Mouse (Mus musculus) kidney, embryonic 16.5 days (tissue): ENCODE data around the gene Zfp113. TPM values are rescaled to one million over a fixed set of nuclear protein-coding genes. Genes with fewer than 3 reads are reported as not detected.
A peak's percentile ranks its signal among the peaks of the same experiment; 100 is the strongest.
"Not testable (repeated sequence)": the region's sequence is repeated elsewhere in the genome, so short reads cannot be mapped to it uniquely, and the experiment has no call there.

Source experiments
- ATAC-seq: fragments of 200-750 bp; cut with Nextera tagmentation; 2 replicates; pipeline ENCODE4 v1.8.0; 2017; ENCODE audit warnings: moderate TSS enrichment; ENCODE audit not compliant: low FRiP score, low TSS enrichment
- H3K27ac ChIP-seq: fragments of 300-500 bp; sonication (generic); 2 replicates; pipeline ENCODE4 v1.5.1; 2014; ENCODE audit warnings: low read length
- H3K27me3 ChIP-seq: fragments of 300-500 bp; sonication (generic); 2 replicates; pipeline ENCODE4 v1.6.1; 2014; ENCODE audit warnings: low read length, control low read depth, mixed read lengths; ENCODE audit not compliant: insufficient read depth
- H3K36me3 ChIP-seq: fragments of 300-500 bp; sonication (generic); 2 replicates; pipeline ENCODE4 v1.6.1; 2014; ENCODE audit warnings: low read length, control low read depth, mixed read lengths; ENCODE audit not compliant: insufficient read depth
- H3K4me1 ChIP-seq: fragments of 300-500 bp; sonication (generic); 2 replicates; pipeline ENCODE4 v1.6.1; 2014; ENCODE audit warnings: low read length, control low read depth, mixed read lengths; ENCODE audit not compliant: insufficient read depth
- H3K4me2 ChIP-seq: fragments of 300-500 bp; sonication (generic); replicated peaks from 2 replicates; pipeline ENCODE4 v1.6.1; 2014; ENCODE audit warnings: low read depth, low read length
- H3K4me3 ChIP-seq: fragments of 300-500 bp; sonication (generic); 2 replicates; pipeline ENCODE4 v1.5.1; 2014; ENCODE audit warnings: mild to moderate bottlenecking, low read length
- H3K9ac ChIP-seq: fragments of 300-500 bp; sonication (generic); replicated peaks from 2 replicates; pipeline ENCODE4 v1.6.1; 2014; ENCODE audit warnings: low read length
- H3K9me3 ChIP-seq: fragments of 300-500 bp; sonication (generic); 2 replicates; pipeline ENCODE4 v1.6.1; 2016; ENCODE audit warnings: low read length, control low read depth
- WGBS: fragments of 180-500 bp; shearing (Covaris S2); extraction: QIAGEN DNeasy Blood & Tissue Kit; methylation state at CpG from one replicate; pipeline ENCODE4 v1.1.7; 2014; 5-methylcytosine and 5-hydroxymethylcytosine counted together
- polyA plus RNA-seq: library from polyadenylated mRNA; unstranded; fragments of >200 nt; fragmentation: Nextera tagmentation; extraction: Ambion mirVana; gene quantifications from 2 replicates; pipeline ENCODE4 v1.2.1, GENCODE M21; 2015

Gene Zfp113
- polyA plus RNA-seq, 1 experiment from 2014 or later, result 22.1 TPM

- Histone ChIP-seq H3K36me3 (peaks cover 27% of the 10 kb centered on the region), H3K4me1 (no peaks in the 10 kb centered on the region), H3K4me3 (no peak overlapping the region), H3K27me3 (no peaks in the 10 kb centered on the region), H3K9me3 (no peaks in the 10 kb centered on the region), H3K27ac (no peak overlapping the region), H3K9ac (no peak overlapping the region), H3K4me2 (no peak overlapping the region)
- 74% methylated on average over 4 of the region's 4 CpGs for WGBS
- ATAC-seq, result 0 out of 2 replicates have a peak, but pooled peaks have one; percentile 9
Observed at GRCm38 (mm10) chr5:138138585-138138984, 17.0 kb downstream of the Zfp113 start.

GRCm38 (mm10) chr5:138137935-138138549 lies 17.5 kb downstream of the Zfp113 start:
- Histone ChIP-seq H3K36me3 (peaks cover 27% of the 10 kb centered on the region), H3K9ac (no peak overlapping the region), H3K27me3 (no peaks in the 10 kb centered on the region), H3K4me1 (no peaks in the 10 kb centered on the region), H3K4me3 (no peak overlapping the region), H3K4me2 (no peak overlapping the region), H3K27ac (no peak overlapping the region), H3K9me3 (no peaks in the 10 kb centered on the region)
- peak; percentile 71; the same call in 1 of the 2 replicates for ATAC-seq
- WGBS, result 58% methylated on average over 8 of the region's 8 CpGs

- ATAC-seq, result peak; percentile 27; the same call in 1 of the 2 replicates
- H3K36me3 ChIP-seq, result peaks cover 34% of the 10 kb centered on the region
- 63% methylated on average over 4 of the region's 4 CpGs for WGBS
Observed at GRCm38 (mm10) chr5:138137257-138137656, 18.3 kb downstream of the Zfp113 start.

GRCm38 (mm10) chr5:138132425-138133064 lies 23.0 kb downstream of the Zfp113 start:
- no peak for ATAC-seq
- Histone ChIP-seq H3K9me3 (no peaks in the 10 kb centered on the region), H3K9ac (no peak overlapping the region), H3K4me3 (no peak overlapping the region), H3K36me3 (peaks cover 61% of the 10 kb centered on the region), H3K27me3 (no peaks in the 10 kb centered on the region), H3K4me1 (no peaks in the 10 kb centered on the region), H3K4me2 (no peak overlapping the region), H3K27ac (no peak overlapping the region)
- WGBS, result 56% methylated on average over 5 of the region's 5 CpGs

More at GRCm38 (mm10) chr5:138137257-138137656, 18.3 kb downstream of the Zfp113 start:
- Histone ChIP-seq H3K9me3 (no peaks in the 10 kb centered on the region), H3K27ac (no peak overlapping the region), H3K4me3 (no peak overlapping the region), H3K4me1 (no peaks in the 10 kb centered on the region), H3K4me2 (no peak overlapping the region), H3K9ac (no peak overlapping the region), H3K27me3 (no peaks in the 10 kb centered on the region)

GRCm38 (mm10) chr5:138118041-138118440 lies 37.5 kb downstream of the Zfp113 start:
- Histone ChIP-seq H3K4me2 (peak overlapping the region; percentile 79), H3K27me3 (no peaks in the 10 kb centered on the region), H3K9ac (peak overlapping the region; percentile 83), H3K9me3 (no peaks in the 10 kb centered on the region), H3K36me3 (peaks cover 9% of the 10 kb centered on the region), H3K4me1 (peaks cover 12% of the 10 kb centered on the region; the same call in 1 of the 2 replicates), H3K4me3 (peak overlapping the region; percentile 64), H3K27ac (peak overlapping the region; percentile 97; the same call in 1 of the 2 replicates)
- 58% methylated on average over 3 of the region's 3 CpGs for WGBS
- no peak for ATAC-seq

GRCm38 (mm10) chr5:138117199-138118015 lies 38.1 kb downstream of the Zfp113 start:
- 3% methylated on average over 16 of the region's 16 CpGs for WGBS
- ATAC-seq, result peak; percentile 68
- Histone ChIP-seq H3K4me3 (peak overlapping the region; percentile 64), H3K36me3 (peaks cover 6% of the 10 kb centered on the region; the same call in 1 of the 2 replicates), H3K4me1 (peaks cover 12% of the 10 kb centered on the region; the same call in 1 of the 2 replicates), H3K27ac (peak overlapping the region; percentile 97), H3K9me3 (no peaks in the 10 kb centered on the region), H3K9ac (peak overlapping the region; percentile 83), H3K4me2 (peak overlapping the region; percentile 79), H3K27me3 (no peaks in the 10 kb centered on the region)

- Histone ChIP-seq H3K36me3 (peaks cover 6% of the 10 kb centered on the region; the same call in 1 of the 2 replicates), H3K4me1 (peaks cover 12% of the 10 kb centered on the region; the same call in 1 of the 2 replicates)
- WGBS, result 6% methylated on average over 38 of the region's 38 CpGs
Observed at GRCm38 (mm10) chr5:138116255-138117198, 39.0 kb downstream of the Zfp113 start, which contains the start of gene Zscan21. Zscan21 (plus strand) TSS chr5:138116903.

GRCm38 (mm10) chr5:138109847-138110396 lies 45.6 kb downstream of the Zfp113 start:
- not testable (repeated sequence) for H3K4me1 ChIP-seq, H3K4me2 ChIP-seq, H3K9ac ChIP-seq, H3K9me3 ChIP-seq, H3K27me3 ChIP-seq, H3K27ac ChIP-seq, ATAC-seq, H3K4me3 ChIP-seq, H3K36me3 ChIP-seq
- 66% methylated on average over 4 of the region's 4 CpGs for WGBS

More at GRCm38 (mm10) chr5:138116255-138117198, 39.0 kb downstream of the Zfp113 start, which contains the start of gene Zscan21:
- Histone ChIP-seq H3K27me3 (no peaks in the 10 kb centered on the region), H3K4me3 (peak within 1 kb of the TSS; percentile 64), H3K4me2 (peak within 1 kb of the TSS; percentile 79), H3K27ac (peak within 1 kb of the TSS; percentile 97), H3K9ac (peak within 1 kb of the TSS; percentile 83), H3K9me3 (no peaks in the 10 kb centered on the region)
- ATAC-seq, result peak; percentile 98
